Mouse (Mus musculus) heart, adult 2 months (tissue): ENCODE measurements around the gene Fev.
A peak's percentile ranks its signal among the peaks of the same experiment; 100 is the strongest.

Experiments used
- CTCF ChIP-seq: fragments of 200-600 bp; IDR thresholded peaks from 2 replicates; pipeline ENCODE4 v1.8.1; 2022; ENCODE audit warnings: antibody characterized with exemption, mild to moderate bottlenecking, moderate library complexity
- EP300 ChIP-seq: fragments of 200-500 bp; IDR thresholded peaks from 2 replicates; pipeline ENCODE4 v1.6.1; 2011; ENCODE audit warnings: low read depth, low read length, control low read depth; ENCODE audit not compliant: insufficient read depth
- POLR2A ChIP-seq: fragments of 200-500 bp; IDR thresholded peaks from 2 replicates; pipeline ENCODE4 v1.6.1; 2011; ENCODE audit warnings: mild to moderate bottlenecking, low read depth, low read length, control low read depth; ENCODE audit not compliant: insufficient read depth

- no peak for TF ChIP-seq POLR2A
- peak; percentile 67 for TF ChIP-seq CTCF
- no peak for TF ChIP-seq EP300
Measured at GRCm38 (mm10) chr1:74894966-74895365, 9.7 kb upstream of the Fev start.
